Comparison of ENCODE assay signal across 12 mouse cellular contexts in genomic region chr13:112511261-112511660, GRCm38 (mm10). TPM values are rescaled to one million over a fixed set of nuclear protein-coding genes. Genes with fewer than 3 reads are reported as not detected.
DNase-seq lines count a peak whose midpoint lies in the region; ATAC-seq and TF ChIP-seq lines count a peak whose summit lies in the region.
"Had no signal": no experiment of that assay in that cellular context is flagged by ENCODE, and none has a peak within 500 bp of the region (broad histone marks: within the 10 kb centered on the region; RNA-seq: fewer than 3 reads in every experiment).

No protein-coding gene starts in this region.

- H3K9ac ChIP-seq in hindbrain, postnatal 0 days (replicated peaks; ENCODE audit: low read length): no peak overlapping the region
- H3K9ac ChIP-seq in lung, embryonic 16.5 days (ENCODE audit: low read length): no peak overlapping the region
- H3K9ac ChIP-seq: intestine, embryonic 15.5 days; liver, embryonic 14.5 days had no signal

- TF ChIP-seq CTCF in hindbrain, postnatal 0 days (IDR thresholded peaks at IDR 0.05; ENCODE audit: low read depth): no peak

- WGBS in hindbrain, postnatal 0 days: 65% methylated on average over 11 of the region's 11 CpGs
- 93% methylated on average over 11 of the region's 11 CpGs for WGBS in hindbrain, embryonic 10.5 days
- WGBS in lung, embryonic 16.5 days: 50% methylated on average over 11 of the region's 11 CpGs

- ATAC-seq in hindbrain, postnatal 0 days: no peak
- peak; percentile 53; the same call in 1 of the 2 replicates for ATAC-seq in lung, embryonic 16.5 days (ENCODE audit: low read depth)
- ATAC-seq: intestine, embryonic 15.5 days had no signal

- H3K4me2 ChIP-seq in hindbrain, postnatal 0 days (ENCODE audit: low read depth, low read length): no peak overlapping the region
- no peak overlapping the region for H3K4me2 ChIP-seq in lung, embryonic 16.5 days (ENCODE audit: low read depth, low read length)
- H3K4me2 ChIP-seq: heart, embryonic 11.5 days; intestine, embryonic 15.5 days had no signal

- H3K36me3 ChIP-seq in hindbrain, postnatal 0 days (ENCODE audit: insufficient read depth, low read length): no peaks in the 10 kb centered on the region
- peaks cover 14% of the 10 kb centered on the region for H3K36me3 ChIP-seq in hindbrain, embryonic 10.5 days
- peaks cover 6% of the 10 kb centered on the region for H3K36me3 ChIP-seq in lung, embryonic 16.5 days (ENCODE audit: control insufficient read depth, insufficient read depth, low read length)
- H3K36me3 ChIP-seq: intestine, embryonic 15.5 days had no signal

- peak; percentile 12 for DNase-seq in hindbrain, postnatal 0 days (ENCODE audit: low spot score)
- no peak for DNase-seq in hindbrain, embryonic 10.5 days (ENCODE audit: low spot score)
- peak; percentile 39 for DNase-seq in ovary, postnatal 36 days (ENCODE audit: low spot score)
- DNase-seq in ovary, adult 18-20 months (ENCODE audit: low spot score): no peak
- peak; percentile 69 for DNase-seq in adrenal gland, postnatal 25 days
- DNase-seq in urinary bladder, postnatal 36 days (ENCODE audit: low spot score in 2 of 2): no peak

- H3K27ac ChIP-seq in hindbrain, postnatal 0 days: no peak overlapping the region
- H3K27ac ChIP-seq in hindbrain, embryonic 10.5 days: no peak overlapping the region
- no peak overlapping the region for H3K27ac ChIP-seq in lung, embryonic 16.5 days (ENCODE audit: low read length)
- H3K27ac ChIP-seq: intestine, embryonic 15.5 days; left cerebral cortex, adult 2 months; liver, embryonic 14.5 days had no signal

- H3K9me3 ChIP-seq in hindbrain, postnatal 0 days (ENCODE audit: low read length): no peaks in the 10 kb centered on the region
- no peaks in the 10 kb centered on the region for H3K9me3 ChIP-seq in hindbrain, embryonic 10.5 days
- H3K9me3 ChIP-seq in lung, embryonic 16.5 days (ENCODE audit: control insufficient read depth, low read length): no peaks in the 10 kb centered on the region
- H3K9me3 ChIP-seq: G1E; intestine, embryonic 15.5 days had no signal

- H3K4me1 ChIP-seq in hindbrain, postnatal 0 days (ENCODE audit: insufficient read depth, low read length): no peaks in the 10 kb centered on the region
- no peaks in the 10 kb centered on the region for H3K4me1 ChIP-seq in hindbrain, embryonic 10.5 days (replicated peaks)
- H3K4me1 ChIP-seq in lung, embryonic 16.5 days (replicated peaks; ENCODE audit: control insufficient read depth, insufficient read depth, low read length): no peaks in the 10 kb centered on the region; the same call in 1 of the 2 replicates
- H3K4me1 ChIP-seq: intestine, embryonic 15.5 days had no signal

- H3K4me3 ChIP-seq in hindbrain, postnatal 0 days (ENCODE audit: low read length): no peak overlapping the region
- no peak overlapping the region for H3K4me3 ChIP-seq in hindbrain, embryonic 10.5 days
- H3K4me3 ChIP-seq in lung, embryonic 16.5 days (ENCODE audit: low read length): no peak overlapping the region
- H3K4me3 ChIP-seq: intestine, embryonic 15.5 days; left cerebral cortex, adult 2 months had no signal

- no peaks in the 10 kb centered on the region for H3K27me3 ChIP-seq in hindbrain, postnatal 0 days (ENCODE audit: insufficient read depth, low read length)
- no peaks in the 10 kb centered on the region for H3K27me3 ChIP-seq in hindbrain, embryonic 10.5 days (ENCODE audit: insufficient read depth, poor library complexity, severe bottlenecking)
- no peaks in the 10 kb centered on the region for H3K27me3 ChIP-seq in lung, embryonic 16.5 days (ENCODE audit: control insufficient read depth, insufficient read depth, low read depth, low read length)
- H3K27me3 ChIP-seq: intestine, embryonic 15.5 days had no signal

RNA-seq across cellular contexts. Expression of gene Il6st, which starts 47.4 kb away (rescaled TPM):
- 37.4 TPM in 2 replicates for total RNA-seq in hindbrain, postnatal 0 days (2014; rRNA removed)
- 18.2 and 20.2 TPM in 2 replicates for polyA plus RNA-seq in hindbrain, postnatal 0 days (2015; fragmentation: Nextera tagmentation; extraction: Ambion mirVana)
- polyA plus RNA-seq in hindbrain, embryonic 10.5 days (2016; fragmentation: Nextera tagmentation; extraction: Ambion mirVana): 22.8 and 24.5 TPM in 2 replicates
- total RNA-seq in adrenal gland, postnatal 25 days (2021): 247 and 388 TPM in 2 replicates
- 38.3 and 47.4 TPM in 2 replicates for polyA plus RNA-seq in lung, embryonic 16.5 days (2015; fragmentation: Nextera tagmentation; extraction: Ambion mirVana)

Comparison
In these comparisons a context has a peak if more than half of its experiments do, and no peak if none do; other contexts are left out.
1. DNase-seq: peak in hindbrain, postnatal 0 days (single experiment), ovary, postnatal 36 days (single experiment) and adrenal gland, postnatal 25 days (single experiment); none in hindbrain, embryonic 10.5 days (single experiment), ovary, adult 18-20 months (single experiment) and urinary bladder, postnatal 36 days (0 of 2).